Mouse (Mus musculus) embryonic facial prominence, embryonic 15.5 days (tissue): ENCODE measurements around the gene Pdia5. TPM values are rescaled to one million over a fixed set of nuclear protein-coding genes. Genes with fewer than 3 reads are reported as not detected.

Experiments used
- ATAC-seq: fragments of 200-750 bp; cut with Nextera tagmentation; 2 replicates; pipeline ENCODE4 v1.8.0; 2017; ENCODE audit warnings: low read depth, moderate TSS enrichment; ENCODE audit not compliant: insufficient number of reproducible peaks, low FRiP score, low TSS enrichment
- H3K27ac ChIP-seq: fragments of 300-500 bp; sonication (generic); replicated peaks from 2 replicates; pipeline ENCODE4 v1.5.1; 2015; ENCODE audit warnings: mild to moderate bottlenecking, inconsistent platforms
- H3K27me3 ChIP-seq: fragments of 300-500 bp; sonication (generic); 2 replicates; pipeline ENCODE4 v1.6.1; 2015; ENCODE audit warnings: inconsistent platforms
- H3K36me3 ChIP-seq: fragments of 300-500 bp; sonication (generic); 2 replicates; pipeline ENCODE4 v1.6.1; 2015; ENCODE audit warnings: mild to moderate bottlenecking, inconsistent platforms
- H3K4me1 ChIP-seq: fragments of 300-500 bp; sonication (generic); 2 replicates; pipeline ENCODE4 v1.6.1; 2015; ENCODE audit warnings: inconsistent platforms
- H3K4me2 ChIP-seq: fragments of 300-500 bp; sonication (generic); replicated peaks from 2 replicates; pipeline ENCODE4 v1.6.1; 2015; ENCODE audit warnings: mild to moderate bottlenecking, inconsistent platforms
- H3K4me3 ChIP-seq: fragments of 300-500 bp; sonication (generic); replicated peaks from 2 replicates; pipeline ENCODE4 v1.5.1; 2015; ENCODE audit warnings: mild to moderate bottlenecking, inconsistent platforms
- H3K9ac ChIP-seq: fragments of 300-500 bp; sonication (generic); 2 replicates; pipeline ENCODE4 v1.6.1; 2015; ENCODE audit warnings: inconsistent platforms
- H3K9me3 ChIP-seq: fragments of 300-500 bp; sonication (generic); replicated peaks from 2 replicates; pipeline ENCODE4 v1.6.1; 2016; ENCODE audit warnings: inconsistent platforms
- WGBS: fragments of 180-500 bp; shearing (Covaris S2); methylation state at CpG from one replicate; pipeline ENCODE4 v1.1.7; 2015; 5-methylcytosine and 5-hydroxymethylcytosine counted together
- polyA plus RNA-seq: library from polyadenylated mRNA; unstranded; fragments of >200 nt; fragmentation: Nextera tagmentation; extraction: Ambion mirVana; gene quantifications from 2 replicates; pipeline ENCODE4 v1.2.1, GENCODE M21; 2015

The Pdia5 gene
- polyA plus RNA-seq, 1 experiment from 2014 or later, result 47.5 TPM

GRCm38 (mm10) chr16:35431608-35432007, 59.1 kb downstream of the Pdia5 start:
- Histone ChIP-seq H3K4me1 (no peaks in the 10 kb centered on the region), H3K4me2 (no peak overlapping the region), H3K27ac (no peak overlapping the region), H3K4me3 (no peak overlapping the region), H3K27me3 (no peaks in the 10 kb centered on the region), H3K36me3 (peaks cover 10% of the 10 kb centered on the region; the same call in 1 of the 2 replicates), H3K9ac (no peak overlapping the region), H3K9me3 (no peaks in the 10 kb centered on the region)
- ATAC-seq, result no peak
- 90% methylated on average over 4 of the region's 4 CpGs for WGBS

GRCm38 (mm10) chr16:35424926-35425325, 65.7 kb downstream of the Pdia5 start:
- Histone ChIP-seq H3K36me3 (0 out of 2 replicates have a peak, but pooled peaks cover 6% of the 10 kb centered on the region), H3K27ac (no peak overlapping the region), H3K4me3 (no peak overlapping the region), H3K9ac (no peak overlapping the region), H3K9me3 (no peaks in the 10 kb centered on the region), H3K4me1 (no peaks in the 10 kb centered on the region), H3K4me2 (no peak overlapping the region), H3K27me3 (no peaks in the 10 kb centered on the region)
- WGBS, result 88% methylated on average over 4 of the region's 4 CpGs
- ATAC-seq, result no peak

DNA sequence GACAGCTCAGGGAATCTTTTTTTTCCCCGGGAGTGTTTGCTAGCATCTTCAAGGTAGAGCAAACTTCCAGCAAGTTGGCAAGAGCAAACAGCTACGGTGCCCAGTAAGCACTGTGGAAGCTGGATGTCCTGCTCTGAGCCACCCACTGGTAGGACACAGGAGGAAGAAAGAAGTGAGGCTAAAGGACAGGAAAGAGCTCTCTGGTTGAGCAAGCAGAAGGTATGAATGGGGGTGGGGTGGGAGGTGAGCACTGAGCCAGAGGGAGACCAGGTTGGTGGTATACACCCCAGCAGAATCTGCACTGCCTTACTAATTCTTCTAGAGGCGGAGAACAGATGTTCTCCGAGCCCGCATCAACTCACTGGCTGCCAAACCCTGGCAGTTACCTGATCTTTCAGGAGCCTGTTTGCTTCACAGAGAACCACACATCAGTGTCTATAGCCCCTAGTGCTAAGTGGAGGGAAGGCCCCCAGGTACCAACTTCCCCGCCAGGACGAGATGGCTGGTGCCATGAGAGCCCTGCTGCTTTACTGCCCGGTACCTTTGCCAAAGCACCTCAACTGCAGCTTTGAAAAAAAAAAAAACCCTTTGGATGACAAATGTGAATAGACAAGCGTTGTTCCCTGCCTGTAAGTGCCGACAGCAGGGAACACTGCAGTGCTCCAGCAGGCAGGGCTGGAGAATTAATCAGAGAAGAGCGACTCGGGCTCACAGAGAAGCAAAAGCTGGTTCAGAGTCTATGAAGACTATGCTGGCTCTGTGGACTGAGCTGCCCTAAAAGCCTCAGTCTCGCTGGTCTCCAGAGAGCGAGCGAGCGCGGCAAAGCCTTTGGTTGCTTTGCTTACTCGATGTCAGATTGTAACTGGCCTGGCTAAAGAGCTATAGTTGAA, 67.2 kb downstream of the Pdia5 start:
- H3K9me3 ChIP-seq, result no peaks in the 10 kb centered on the region
- H3K27me3 ChIP-seq, result no peaks in the 10 kb centered on the region
- 54% methylated on average over 18 of the region's 18 CpGs for WGBS
- no peak overlapping the region for H3K9ac ChIP-seq
- H3K4me1 ChIP-seq, result no peaks in the 10 kb centered on the region
- no peak overlapping the region for H3K4me3 ChIP-seq
- H3K27ac ChIP-seq, result no peak overlapping the region
- H3K36me3 ChIP-seq, result no peaks in the 10 kb centered on the region
- H3K4me2 ChIP-seq, result no peak overlapping the region
- no peak for ATAC-seq

- no peak overlapping the region for H3K4me2 ChIP-seq
- ATAC-seq, result no peak
- no peaks in the 10 kb centered on the region for H3K36me3 ChIP-seq
- H3K4me3 ChIP-seq, result no peak overlapping the region
- no peak overlapping the region for H3K9ac ChIP-seq
- no peaks in the 10 kb centered on the region for H3K4me1 ChIP-seq
- H3K27me3 ChIP-seq, result no peaks in the 10 kb centered on the region
- WGBS, result 91% methylated on average over 8 of the region's 8 CpGs
- no peaks in the 10 kb centered on the region for H3K9me3 ChIP-seq
- no peak overlapping the region for H3K27ac ChIP-seq
Observed at GRCm38 (mm10) chr16:35422705-35423104, 68.0 kb downstream of the Pdia5 start.

GRCm38 (mm10) chr16:35422141-35422540, 68.5 kb downstream of the Pdia5 start:
- no peaks in the 10 kb centered on the region for H3K4me1 ChIP-seq
- no peak overlapping the region for H3K9ac ChIP-seq
- 83% methylated on average over 4 of the region's 4 CpGs for WGBS
- H3K27ac ChIP-seq, result no peak overlapping the region
- no peaks in the 10 kb centered on the region for H3K36me3 ChIP-seq
- no peaks in the 10 kb centered on the region for H3K9me3 ChIP-seq
- ATAC-seq, result no peak
- no peak overlapping the region for H3K4me3 ChIP-seq
- no peak overlapping the region for H3K4me2 ChIP-seq
- H3K27me3 ChIP-seq, result no peaks in the 10 kb centered on the region

DNA sequence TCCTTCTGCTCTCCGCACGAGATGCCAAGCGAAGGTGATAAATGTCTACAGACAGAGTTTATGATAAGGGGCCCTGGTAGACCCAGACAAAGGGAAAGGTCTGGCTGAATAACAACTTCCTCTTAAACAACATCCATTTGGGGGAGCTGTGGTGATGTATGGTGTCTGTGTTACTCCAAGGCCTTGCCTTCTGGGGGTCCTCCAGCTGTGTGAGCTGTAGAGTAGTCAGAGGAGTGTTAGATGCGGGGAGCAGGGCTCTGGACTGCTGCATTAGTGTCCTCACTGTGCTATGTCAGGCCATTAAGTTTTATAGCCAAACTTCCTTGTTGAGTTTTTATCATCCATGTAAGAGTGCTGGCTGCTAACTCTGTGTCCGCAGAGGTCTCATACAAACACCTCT, 76.1 kb downstream of the Pdia5 start:
- no peaks in the 10 kb centered on the region for H3K9me3 ChIP-seq
- no peak for ATAC-seq
- WGBS, result 90% methylated on average over 5 of the region's 5 CpGs

DNA sequence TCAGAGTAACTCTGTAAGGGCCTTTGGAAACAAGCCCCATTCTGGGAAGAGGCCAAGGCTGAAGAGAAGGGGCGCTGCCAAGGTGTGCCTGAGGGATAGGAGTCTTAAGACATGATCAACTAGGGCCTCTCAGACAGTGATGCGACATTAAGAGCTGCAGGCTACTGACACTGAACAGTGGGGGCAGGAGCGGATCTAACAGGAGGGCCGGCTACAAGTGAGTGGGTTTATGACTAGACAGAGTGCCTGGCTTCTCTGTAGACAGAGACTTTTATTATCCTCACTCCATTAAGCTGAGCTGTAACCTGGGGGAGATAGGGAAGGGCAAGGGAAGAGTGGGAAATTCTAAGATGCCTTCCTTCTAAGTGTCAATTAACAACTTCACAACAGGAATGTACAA, 84.0 kb downstream of the Pdia5 start:
- no peak overlapping the region for H3K9ac ChIP-seq
- 0 out of 2 replicates have a peak, but pooled peaks cover 19% of the 10 kb centered on the region for H3K36me3 ChIP-seq

More for the DNA sequence above, 76.1 kb downstream of the Pdia5 start:
- Histone ChIP-seq H3K4me3 (no peak overlapping the region), H3K9ac (no peak overlapping the region), H3K4me2 (no peak overlapping the region), H3K36me3 (0 out of 2 replicates have a peak, but pooled peaks cover 7% of the 10 kb centered on the region), H3K27ac (no peak overlapping the region), H3K27me3 (no peaks in the 10 kb centered on the region), H3K4me1 (no peaks in the 10 kb centered on the region)

GRCm38 (mm10) chr16:35406166-35406565, 84.5 kb downstream of the Pdia5 start:
- Histone ChIP-seq H3K9ac (no peak overlapping the region), H3K27ac (no peak overlapping the region), H3K9me3 (no peaks in the 10 kb centered on the region), H3K4me1 (no peaks in the 10 kb centered on the region), H3K27me3 (no peaks in the 10 kb centered on the region), H3K4me3 (no peak overlapping the region), H3K36me3 (0 out of 2 replicates have a peak, but pooled peaks cover 19% of the 10 kb centered on the region), H3K4me2 (no peak overlapping the region)
- no peak for ATAC-seq
- WGBS, result 71% methylated on average over 4 of the region's 4 CpGs

More for the DNA sequence above, 84.0 kb downstream of the Pdia5 start:
- H3K4me2 ChIP-seq, result no peak overlapping the region
- no peak for ATAC-seq
- H3K4me1 ChIP-seq, result no peaks in the 10 kb centered on the region
- H3K27me3 ChIP-seq, result no peaks in the 10 kb centered on the region
- WGBS, result 68% methylated on average over 4 of the region's 4 CpGs
- H3K27ac ChIP-seq, result no peak overlapping the region
- no peak overlapping the region for H3K4me3 ChIP-seq
- H3K9me3 ChIP-seq, result no peaks in the 10 kb centered on the region

DNA sequence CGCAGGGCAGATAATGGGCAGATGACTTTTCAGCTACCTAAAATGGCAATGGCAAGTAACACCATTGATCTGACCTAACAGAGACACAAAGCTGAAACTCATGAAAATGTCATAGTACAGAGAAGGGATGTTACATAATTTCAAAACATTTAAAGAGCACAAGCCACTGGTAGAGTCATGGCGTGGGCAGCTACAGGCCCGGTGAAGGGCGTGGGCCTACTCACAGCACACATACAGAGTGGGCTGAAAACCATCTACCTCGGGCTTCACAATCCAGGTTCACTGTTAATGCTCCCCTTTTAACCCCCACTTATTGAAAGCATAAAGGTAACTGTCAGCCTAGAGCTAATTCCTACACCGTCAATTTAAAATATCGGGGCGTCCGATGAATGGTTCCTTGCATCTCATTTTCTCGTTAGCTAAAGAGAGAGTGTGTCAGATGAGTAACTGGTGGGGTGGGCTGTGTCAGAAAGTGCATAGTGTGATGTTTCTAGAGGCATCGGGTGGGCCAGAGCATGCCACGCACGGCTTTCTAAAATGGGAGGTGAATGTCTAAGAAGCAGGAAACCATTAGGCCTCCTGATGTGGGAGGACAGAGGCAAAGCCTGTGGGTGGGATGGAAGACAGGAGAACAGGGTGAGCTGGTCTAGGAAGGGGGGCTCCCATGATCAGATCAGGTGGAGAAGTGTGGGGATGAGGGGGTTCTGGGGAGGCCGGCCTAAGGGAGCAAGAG, 85.2 kb downstream of the Pdia5 start:
- Histone ChIP-seq H3K4me3 (no peak overlapping the region), H3K36me3 (0 out of 2 replicates have a peak, but pooled peaks cover 19% of the 10 kb centered on the region), H3K4me1 (no peaks in the 10 kb centered on the region), H3K9me3 (no peaks in the 10 kb centered on the region), H3K4me2 (no peak overlapping the region), H3K27ac (no peak overlapping the region), H3K27me3 (no peaks in the 10 kb centered on the region), H3K9ac (no peak overlapping the region)
- ATAC-seq, result no peak
- WGBS, result 91% methylated on average over 14 of the region's 14 CpGs

DNA sequence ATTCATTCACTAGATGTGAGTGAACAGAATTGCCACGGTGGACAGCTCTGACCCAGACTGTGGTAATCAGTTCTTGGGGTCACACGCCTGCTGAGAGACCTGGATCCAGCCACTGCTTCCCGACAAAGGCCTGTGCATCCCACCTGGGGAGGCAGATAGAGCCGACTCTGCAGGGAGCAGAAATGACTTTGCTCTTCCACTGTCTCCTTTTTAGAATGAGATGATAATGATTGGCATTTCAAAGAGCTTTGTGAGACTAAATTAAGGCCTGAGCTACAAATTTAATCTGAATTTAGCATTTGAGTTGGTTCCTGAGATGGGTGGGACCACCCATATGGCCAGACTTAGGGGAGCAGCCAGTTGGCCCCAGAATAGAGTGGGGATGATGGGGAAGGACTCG, 85.8 kb downstream of the Pdia5 start:
- ATAC-seq, result no peak
- no peak overlapping the region for H3K4me3 ChIP-seq
- WGBS, result 68% methylated on average over 5 of the region's 5 CpGs
- no peak overlapping the region for H3K27ac ChIP-seq
- H3K9ac ChIP-seq, result no peak overlapping the region
- 0 out of 2 replicates have a peak, but pooled peaks cover 15% of the 10 kb centered on the region for H3K36me3 ChIP-seq
- H3K27me3 ChIP-seq, result no peaks in the 10 kb centered on the region
- no peak overlapping the region for H3K4me2 ChIP-seq
- H3K9me3 ChIP-seq, result no peaks in the 10 kb centered on the region
- H3K4me1 ChIP-seq, result no peaks in the 10 kb centered on the region

GRCm38 (mm10) chr16:35403891-35404290, 86.8 kb downstream of the Pdia5 start:
- Histone ChIP-seq H3K27me3 (no peaks in the 10 kb centered on the region), H3K36me3 (0 out of 2 replicates have a peak, but pooled peaks cover 7% of the 10 kb centered on the region), H3K9me3 (no peaks in the 10 kb centered on the region), H3K9ac (no peak overlapping the region), H3K27ac (no peak overlapping the region), H3K4me3 (no peak overlapping the region), H3K4me2 (no peak overlapping the region), H3K4me1 (peaks cover 4% of the 10 kb centered on the region; the same call in 1 of the 2 replicates)
- WGBS, result 92% methylated on average over 8 of the region's 8 CpGs
- no peak for ATAC-seq
